Mouse (Mus musculus): ENCODE data around the gene Utp4.

Utp4 gene

DNA sequence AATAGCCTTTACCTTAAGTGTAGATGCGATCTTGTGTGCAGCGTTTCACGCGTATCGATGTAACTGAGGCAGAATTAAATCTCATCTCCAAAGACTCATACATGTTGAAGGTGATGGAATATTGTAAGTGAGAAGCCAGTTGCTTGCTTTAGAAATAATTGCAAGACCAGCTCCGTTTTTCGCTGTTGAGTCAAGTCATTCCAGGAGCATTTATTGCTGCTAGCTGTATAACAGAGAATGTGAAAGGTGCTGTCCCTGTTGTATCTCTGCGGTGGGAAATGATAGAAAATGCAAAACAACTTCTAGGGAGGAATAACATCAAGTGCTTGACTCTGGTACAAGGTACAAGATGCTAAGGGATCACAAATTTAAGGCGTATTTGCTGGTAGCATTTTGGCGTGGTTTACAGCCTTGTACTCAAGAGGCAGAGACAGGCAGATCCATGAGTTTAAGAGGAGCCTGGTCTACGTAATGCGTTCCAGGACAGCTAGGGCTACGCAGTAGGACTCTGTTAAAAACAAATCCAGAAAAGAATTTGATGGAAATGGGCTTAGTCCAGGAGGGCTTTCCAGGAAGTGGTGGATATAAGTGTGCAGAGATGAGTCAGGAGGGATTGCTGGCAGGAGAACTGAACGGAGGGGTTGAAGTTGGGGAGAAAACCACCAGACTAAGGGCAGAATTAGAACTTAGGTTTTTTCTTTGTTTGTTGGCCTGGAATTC is 43.8 kb downstream of the Utp4 start:
- DNase-seq (ENCODE audit: low spot score in 2 of 2) = no peak

DNA sequence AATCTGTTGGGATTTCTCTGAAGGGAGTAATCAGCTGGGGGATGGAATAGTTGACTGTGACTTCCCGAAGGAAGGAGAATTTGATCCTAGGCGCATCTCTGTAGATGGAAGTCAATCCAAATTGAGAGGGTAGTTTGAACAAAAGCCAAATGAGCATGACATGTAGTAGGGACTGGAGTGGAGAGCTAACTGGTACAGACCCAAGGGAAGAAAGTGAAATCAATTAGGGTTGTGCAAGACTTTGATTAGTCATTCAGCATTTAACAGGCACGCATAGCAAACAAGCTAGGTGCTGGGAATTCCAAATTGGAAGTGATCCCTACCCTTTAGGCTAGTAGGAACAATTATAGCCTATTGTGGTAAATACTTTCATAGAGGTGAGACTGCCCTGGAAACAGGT is 48.4 kb downstream of the Utp4 start:
- DNase-seq (ENCODE audit: low spot score in 2 of 2) = no peak

DNA sequence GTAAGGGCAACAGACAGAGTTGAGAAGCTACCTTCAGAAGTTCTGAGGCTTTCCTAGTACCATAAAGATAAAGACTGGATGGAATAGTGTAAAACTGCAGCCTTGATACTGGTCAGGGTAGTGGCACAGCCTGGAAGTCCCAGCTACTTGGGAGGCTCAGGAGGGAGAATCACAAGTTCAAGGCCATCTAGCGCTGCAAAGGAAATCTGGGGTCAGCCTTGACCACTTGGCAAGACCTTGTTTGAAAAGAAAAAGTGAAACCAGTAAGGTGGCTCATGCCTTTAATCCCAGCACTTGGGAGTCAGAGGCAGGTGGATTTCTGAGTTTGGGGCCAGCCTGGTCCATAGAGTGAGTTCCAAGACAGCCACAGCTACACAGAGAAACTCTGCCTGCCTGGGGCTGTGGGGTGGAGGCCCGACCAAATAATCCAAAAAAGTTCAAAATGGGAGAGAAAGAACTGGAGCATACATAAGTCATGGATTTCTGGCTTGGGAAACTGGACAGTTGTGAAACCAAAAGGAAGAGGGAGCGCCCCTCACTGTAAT is 50.5 kb downstream of the Utp4 start:
- DNase-seq (ENCODE audit: low spot score in 2 of 2) = no peak

- DNase-seq (ENCODE audit: low spot score in 2 of 2) = no peak
These were observed 51.3 kb downstream of the Utp4 start for GRCm38 (mm10) chr8:106944756-106945155.

DNA sequence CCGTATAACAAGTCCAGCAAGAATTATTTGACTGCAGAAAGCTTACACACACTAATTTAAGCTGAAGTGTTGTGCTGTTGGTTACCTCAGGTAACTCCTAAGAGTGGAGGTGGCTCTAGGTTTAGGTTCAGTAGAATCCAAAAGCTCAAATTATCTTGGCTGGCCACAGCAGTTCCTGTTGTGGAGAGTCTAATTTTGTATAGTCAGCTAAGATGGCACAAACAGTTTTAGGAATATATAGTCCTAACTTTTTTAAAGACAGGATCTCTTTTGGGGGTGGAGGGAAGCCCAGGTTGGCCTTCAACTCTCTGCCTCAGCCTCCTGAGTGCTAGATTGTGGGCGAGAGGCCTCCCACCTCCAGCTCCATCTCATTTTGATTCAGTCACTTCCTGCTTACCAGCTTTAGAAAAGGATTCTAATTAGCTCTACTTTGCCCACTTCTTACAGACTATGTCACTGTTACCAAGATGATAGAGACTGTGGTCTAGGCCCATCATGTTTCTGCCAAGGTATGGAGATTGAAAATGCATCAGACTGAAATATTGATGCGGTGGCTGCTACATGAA is 55.3 kb downstream of the Utp4 start:
- no peak for DNase-seq (ENCODE audit: low spot score in 2 of 2)

DNA sequence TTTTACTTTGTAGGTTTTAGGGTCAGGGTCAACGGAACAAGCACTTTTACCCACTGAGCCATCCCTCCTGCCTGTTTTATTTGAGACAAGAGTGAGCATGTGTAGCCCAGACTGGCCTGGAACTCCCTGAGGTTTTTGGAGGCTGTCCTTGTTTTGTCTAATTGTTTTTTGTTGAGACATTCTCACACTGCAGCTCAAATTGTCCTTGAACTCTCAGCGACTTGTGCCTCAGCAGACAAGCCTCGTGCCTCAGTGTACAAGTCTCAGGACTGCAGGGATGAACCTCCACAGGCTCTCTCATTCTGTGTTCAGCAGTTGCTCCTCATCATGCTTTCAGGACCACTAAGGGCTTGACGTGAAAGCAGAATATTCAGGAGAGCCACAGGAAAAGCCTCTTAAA is 58.3 kb downstream of the Utp4 start:
- no peak for DNase-seq (ENCODE audit: low spot score in 2 of 2)

DNA sequence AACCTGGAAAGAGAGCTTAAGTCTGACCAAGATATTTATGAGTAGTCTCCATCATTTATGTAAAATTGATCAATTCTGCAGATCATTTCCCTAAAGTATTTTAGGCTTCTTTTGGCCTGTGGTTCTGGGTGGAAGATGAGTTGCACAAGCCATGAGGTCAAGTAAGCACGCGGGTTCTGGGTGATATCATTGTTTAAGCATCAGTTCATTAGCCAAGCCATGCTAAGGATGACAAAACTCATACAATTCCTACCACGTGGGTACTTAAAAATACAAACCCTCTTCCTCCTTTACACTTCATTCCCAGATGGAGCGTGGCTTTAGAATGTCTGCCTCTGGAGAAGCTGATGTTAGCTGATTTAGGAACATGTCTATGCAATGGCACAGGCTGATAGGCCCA is 60.1 kb downstream of the Utp4 start:
- DNase-seq (ENCODE audit: low spot score in 2 of 2) = no peak

DNA sequence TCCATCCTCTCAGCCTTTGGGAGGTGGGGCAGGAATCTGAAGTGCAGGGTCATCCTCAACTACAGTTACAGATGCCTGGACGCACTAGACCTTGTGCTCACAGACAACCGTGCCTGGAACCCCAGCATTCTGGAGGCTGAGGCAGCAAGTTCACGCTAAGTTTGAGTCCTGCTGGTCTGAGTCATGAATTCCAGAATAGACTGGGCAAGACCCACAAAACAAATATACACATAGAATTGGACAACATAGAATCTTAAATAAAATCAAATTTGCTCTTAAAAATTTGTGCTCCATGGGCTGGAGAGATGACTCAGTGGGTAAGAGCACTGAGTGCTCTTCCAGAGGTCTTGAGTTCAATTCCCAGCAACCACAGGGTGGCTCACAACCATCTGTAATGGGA is 63.6 kb downstream of the Utp4 start:
- no peak for DNase-seq (ENCODE audit: low spot score in 2 of 2)

DNA sequence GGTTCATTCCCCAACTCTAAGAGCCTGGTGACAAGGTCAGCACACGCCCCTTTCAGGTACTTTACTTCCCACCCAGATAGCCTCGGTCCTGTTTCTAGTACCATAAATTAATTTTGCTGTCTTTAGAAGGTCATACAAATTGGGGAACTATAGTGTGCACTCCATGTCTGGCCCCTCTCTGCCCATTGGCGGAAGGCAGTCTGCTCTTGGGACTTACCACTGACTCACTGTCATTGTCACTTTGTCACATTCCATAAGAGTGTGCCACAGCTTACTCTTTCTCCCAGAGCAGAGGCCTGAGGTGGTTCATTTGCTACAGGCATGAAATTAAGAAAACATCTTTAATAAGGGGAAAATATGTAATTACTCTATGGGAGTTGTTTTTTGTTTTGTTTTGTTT is 64.8 kb downstream of the Utp4 start:
- DNase-seq (ENCODE audit: low spot score in 2 of 2) = no peak

GRCm38 (mm10) chr8:106959626-106960025 is 66.2 kb downstream of the Utp4 start:
- no peak for DNase-seq (ENCODE audit: low spot score in 2 of 2)

DNA sequence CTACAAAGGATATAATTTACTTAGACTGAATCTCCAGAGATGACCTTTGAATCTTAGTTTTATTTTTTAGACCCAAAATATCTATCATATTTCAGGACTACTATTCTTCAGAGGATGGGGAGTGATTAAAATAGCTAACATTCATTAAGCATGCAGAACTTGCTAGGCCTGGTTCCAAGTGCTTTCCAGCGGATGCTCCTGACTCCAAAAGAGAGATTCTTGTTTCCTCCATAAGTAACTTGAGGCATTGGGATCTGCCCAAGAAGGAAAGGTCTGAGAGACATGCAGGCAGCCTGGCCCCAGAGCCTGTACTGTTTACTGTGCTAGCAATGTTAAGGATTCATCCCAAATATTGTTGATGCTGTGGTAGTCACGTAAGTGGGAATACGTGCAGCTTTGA is 68.9 kb downstream of the Utp4 start:
- no peak for DNase-seq (ENCODE audit: low spot score in 2 of 2)

DNA sequence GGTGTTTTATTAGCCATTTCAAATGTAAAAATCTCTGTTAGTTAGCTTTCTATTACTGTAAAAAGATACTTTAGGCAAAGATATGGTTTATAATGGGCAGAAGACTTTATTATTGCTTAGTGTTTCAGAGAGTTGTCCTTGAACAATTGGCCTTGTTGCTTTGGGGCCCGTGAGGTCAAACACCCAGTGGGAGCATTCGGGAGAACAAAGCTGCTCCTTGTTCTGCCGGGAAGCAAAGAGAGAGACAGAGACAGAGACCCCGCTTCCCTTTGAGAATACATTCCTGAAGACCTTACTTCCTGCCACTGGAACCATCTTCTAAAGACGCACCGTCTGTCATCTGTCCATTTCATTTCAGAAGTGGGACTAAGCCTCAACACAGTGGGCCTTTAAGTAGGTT is 69.9 kb downstream of the Utp4 start:
- no peak for DNase-seq (ENCODE audit: low spot score in 2 of 2)

GRCm38 (mm10) chr8:106964573-106964972 is 71.1 kb downstream of the Utp4 start:
- DNase-seq (ENCODE audit: low spot score in 2 of 2) = no peak

DNA sequence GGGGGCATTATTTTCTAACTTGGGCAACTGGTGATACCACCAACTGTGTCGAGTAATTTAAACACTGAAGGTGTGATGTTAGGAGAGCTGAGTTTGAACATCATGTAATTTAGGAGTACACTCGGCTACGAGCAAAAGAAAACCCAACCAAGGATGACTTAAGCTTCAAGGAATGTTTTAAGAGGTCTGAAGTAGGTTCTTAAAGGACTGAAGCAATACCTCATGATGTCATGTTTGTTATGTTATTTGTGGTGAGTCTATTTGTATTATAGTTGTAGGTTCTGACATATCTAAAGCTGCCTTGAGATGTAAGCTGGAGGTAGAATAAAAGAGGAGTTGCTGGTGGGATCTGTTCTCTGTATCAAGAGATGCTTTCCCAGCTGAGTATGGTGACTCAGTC is 76.5 kb downstream of the Utp4 start:
- no peak for DNase-seq (ENCODE audit: low spot score in 2 of 2)

DNA sequence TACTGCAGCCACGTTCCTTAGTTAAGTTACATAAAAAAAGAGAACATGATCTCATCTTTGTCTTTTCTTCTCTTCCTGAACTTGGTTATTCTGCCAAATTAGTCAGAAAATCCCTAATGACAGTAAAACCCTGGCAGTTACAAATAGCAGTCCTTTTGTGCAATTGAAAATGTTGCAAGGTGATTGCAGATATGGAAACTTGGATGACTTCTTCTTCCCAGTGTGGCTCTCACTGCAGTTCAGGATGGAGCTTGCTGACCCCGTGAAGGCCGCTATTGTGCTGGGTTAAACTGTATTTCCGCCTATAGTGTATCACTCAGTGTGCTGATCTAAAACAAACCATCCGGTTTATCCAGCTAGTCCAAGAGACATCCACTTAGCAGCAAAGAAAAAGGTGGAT is 78.5 kb downstream of the Utp4 start:
- no peak for DNase-seq (ENCODE audit: low spot score in 2 of 2)

Data from frontal cortex, postnatal 10 days (tissue).